Mouse (Mus musculus) heart, postnatal 0 days (tissue): Measurements from ENCODE around the gene Cdh22. TPM values are rescaled to one million over a fixed set of nuclear protein-coding genes. Genes with fewer than 3 reads are reported as not detected.

ENCODE experiments used
- ATAC-seq: fragments of 200-750 bp; cut with Nextera tagmentation; 2 replicates; pipeline ENCODE4 v1.8.0; 2017; ENCODE audit warnings: low read depth, moderate number of reproducible peaks, moderate library complexity; ENCODE audit not compliant: insufficient read depth
- DNase-seq: peaks from one replicate; pipeline ENCODE4 v3.0.0-alpha.2; 2016; ENCODE audit warnings: low spot score
- H3K27ac ChIP-seq: fragments of 300-500 bp; sonication (generic); 2 replicates; pipeline ENCODE4 v1.5.1; 2014; ENCODE audit warnings: low read depth, mild to moderate bottlenecking
- H3K27me3 ChIP-seq: fragments of 300-500 bp; sonication (generic); 2 replicates; pipeline ENCODE4 v1.6.1; 2014; ENCODE audit warnings: low read length, mixed read lengths; ENCODE audit not compliant: control insufficient read depth, insufficient read depth
- H3K36me3 ChIP-seq: fragments of 300-500 bp; sonication (generic); replicated peaks from 2 replicates; pipeline ENCODE4 v1.6.1; 2014; ENCODE audit warnings: low read length, mixed read lengths; ENCODE audit not compliant: control insufficient read depth, insufficient read depth
- H3K4me1 ChIP-seq: fragments of 300-500 bp; sonication (generic); 2 replicates; pipeline ENCODE4 v1.6.1; 2014; ENCODE audit warnings: antibody characterized with exemption; ENCODE audit not compliant: control insufficient read depth, insufficient read depth
- H3K4me2 ChIP-seq: fragments of 300-500 bp; sonication (generic); 2 replicates; pipeline ENCODE4 v1.6.1; 2014; ENCODE audit warnings: low read depth, mild to moderate bottlenecking, low read length, moderate library complexity
- H3K4me3 ChIP-seq: fragments of 300-500 bp; sonication (generic); 2 replicates; pipeline ENCODE4 v1.5.1; 2014; ENCODE audit warnings: low read depth, low read length
- H3K9ac ChIP-seq: fragments of 300-500 bp; sonication (generic); replicated peaks from 2 replicates; pipeline ENCODE4 v1.6.1; 2014; ENCODE audit warnings: low read depth, low read length, mixed read lengths
- H3K9me3 ChIP-seq: fragments of 300-500 bp; sonication (generic); replicated peaks from 2 replicates; pipeline ENCODE4 v1.6.1; 2016; ENCODE audit warnings: low read length; ENCODE audit not compliant: control insufficient read depth
- CTCF ChIP-seq: IDR thresholded peaks from 2 replicates; pipeline ENCODE4 v1.5.1; 2016; ENCODE audit warnings: antibody characterized with exemption, control low read depth, low read depth
- EP300 ChIP-seq: IDR thresholded peaks from 2 replicates; pipeline ENCODE4 v1.6.1; 2016; ENCODE audit warnings: antibody characterized with exemption, low read depth
- WGBS: fragments of 180-500 bp; shearing (Covaris S2); extraction: QIAGEN DNeasy Blood & Tissue Kit; methylation state at CpG from one replicate; pipeline ENCODE4 v1.1.7; 2014; 5-methylcytosine and 5-hydroxymethylcytosine counted together
- polyA plus RNA-seq: library from polyadenylated mRNA; unstranded; fragments of >200 nt; fragmentation: Nextera tagmentation; extraction: Ambion mirVana; gene quantifications from 2 replicates; pipeline ENCODE4 v1.2.1, GENCODE M21; 2015
- total RNA-seq: library from RNA; depleted of rRNA; stranded (reverse); fragments of >200 nt; gene quantifications from 2 replicates; pipeline ENCODE4 v1.2.3, GENCODE M21; 2014; ENCODE audit warnings: low replicate concordance

The Cdh22 gene
- total and polyA plus RNA-seq, 2 experiments from 2014 or later, result 0.04 to 0.05 TPM

DNA sequence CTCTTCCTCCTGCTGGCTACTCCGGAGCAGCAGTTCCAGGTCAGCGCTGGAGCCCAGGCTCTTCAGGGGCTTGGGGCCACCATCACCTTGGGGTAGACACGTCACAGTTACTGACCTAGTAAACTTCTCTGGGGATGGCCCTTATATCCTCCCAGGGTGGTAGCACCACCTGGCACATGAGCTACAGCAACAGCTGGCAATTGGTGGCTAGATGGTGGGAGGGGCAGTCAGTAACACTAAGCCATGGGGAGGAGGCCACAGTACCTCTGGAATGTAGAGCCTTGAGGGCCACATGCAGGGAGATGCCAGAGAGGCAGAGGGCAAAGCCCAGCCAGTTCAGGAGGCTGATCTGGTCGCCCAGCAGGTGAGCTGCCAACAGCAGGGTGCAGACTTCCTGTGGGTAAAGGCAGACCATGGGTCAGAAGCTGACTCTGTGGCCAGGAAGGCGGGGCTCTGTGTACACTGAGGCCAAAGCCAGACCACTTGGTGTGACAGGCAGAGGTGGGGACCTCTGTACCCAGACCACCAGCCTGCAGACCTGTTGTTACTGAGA, 42.6 kb upstream of the Cdh22 start:
- no peak overlapping the region for H3K9ac ChIP-seq
- H3K27ac ChIP-seq, result no peak overlapping the region
- H3K4me3 ChIP-seq, result no peak overlapping the region
- no peaks in the 10 kb centered on the region for H3K27me3 ChIP-seq
- TF ChIP-seq EP300 (no peak), CTCF (no peak)
- no peaks in the 10 kb centered on the region for H3K4me1 ChIP-seq
- ATAC-seq, result no peak
- no peak for DNase-seq
- H3K9me3 ChIP-seq, result no peaks in the 10 kb centered on the region
- no peak overlapping the region for H3K4me2 ChIP-seq
- WGBS, result 83% methylated on average over 5 of the region's 5 CpGs
- peaks cover 25% of the 10 kb centered on the region; the same call in 1 of the 2 replicates for H3K36me3 ChIP-seq

DNA sequence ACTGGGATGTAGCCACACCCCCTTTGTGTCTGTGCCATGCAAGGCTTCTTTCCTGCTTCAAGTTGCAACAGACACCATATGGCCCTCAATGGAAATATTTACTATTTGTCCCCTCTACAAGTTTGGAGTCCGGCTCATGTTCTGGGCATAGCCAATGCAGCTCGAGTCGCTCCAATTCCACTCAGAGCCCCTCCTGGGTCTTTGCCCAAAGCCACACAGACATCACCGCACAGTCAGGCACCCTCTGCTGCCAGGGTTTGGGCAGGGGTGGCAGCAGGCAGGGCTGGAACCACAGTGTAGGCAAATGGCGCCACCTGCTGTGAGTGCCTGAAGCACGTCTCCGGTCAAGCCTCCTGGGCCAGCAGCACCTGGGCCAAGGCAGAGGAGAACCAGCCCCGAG, 41.2 kb upstream of the Cdh22 start:
- H3K9ac ChIP-seq, result no peak overlapping the region
- no peak overlapping the region for H3K4me3 ChIP-seq
- no peak overlapping the region for H3K27ac ChIP-seq
- no peaks in the 10 kb centered on the region for H3K9me3 ChIP-seq
- WGBS, result 26% methylated on average over 8 of the region's 8 CpGs
- ATAC-seq (peak; percentile 57; the same call in 1 of the 2 replicates), DNase-seq (peak; percentile 54)
- no peak for TF ChIP-seq EP300
- peak; percentile 85 for TF ChIP-seq CTCF
- H3K36me3 ChIP-seq, result peaks cover 18% of the 10 kb centered on the region; the same call in 1 of the 2 replicates
- H3K27me3 ChIP-seq, result no peaks in the 10 kb centered on the region
- H3K4me2 ChIP-seq, result no peak overlapping the region
- no peaks in the 10 kb centered on the region for H3K4me1 ChIP-seq

DNA sequence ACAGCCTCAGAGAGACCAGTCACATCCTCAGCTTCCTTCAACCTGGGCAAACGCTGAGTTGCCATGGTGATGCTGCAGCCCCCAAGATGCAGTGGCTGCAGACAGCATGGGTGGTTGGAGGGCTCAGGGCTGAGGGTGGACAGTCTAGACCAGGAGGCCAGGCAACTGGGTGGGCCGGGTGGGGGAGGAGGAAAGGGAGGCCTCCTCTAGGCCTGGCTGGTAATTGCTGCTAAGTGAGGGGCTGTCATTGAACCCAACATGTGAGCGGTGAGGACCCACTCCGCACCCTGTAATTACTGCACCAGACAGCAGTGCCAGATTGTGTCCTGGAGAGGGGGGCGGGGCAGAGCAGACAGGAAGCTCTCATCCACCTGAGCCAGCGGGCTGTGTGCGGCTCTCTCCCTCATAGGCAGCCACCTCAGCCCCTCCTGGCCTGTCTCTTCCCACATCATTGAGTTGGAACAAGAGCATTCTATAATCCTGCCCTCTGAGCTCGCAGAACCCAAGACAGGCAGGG, 40.5 kb upstream of the Cdh22 start:
- H3K27me3 ChIP-seq, result no peaks in the 10 kb centered on the region
- H3K4me2 ChIP-seq, result no peak overlapping the region
- DNase-seq (no peak), ATAC-seq (no peak)
- no peaks in the 10 kb centered on the region for H3K4me1 ChIP-seq
- no peak for TF ChIP-seq CTCF
- TF ChIP-seq EP300, result no peak
- peaks cover 14% of the 10 kb centered on the region; the same call in 1 of the 2 replicates for H3K36me3 ChIP-seq
- no peak overlapping the region for H3K27ac ChIP-seq
- 75% methylated on average over 7 of the region's 8 CpGs for WGBS
- no peaks in the 10 kb centered on the region for H3K9me3 ChIP-seq
- no peak overlapping the region for H3K4me3 ChIP-seq
- no peak overlapping the region for H3K9ac ChIP-seq

DNA sequence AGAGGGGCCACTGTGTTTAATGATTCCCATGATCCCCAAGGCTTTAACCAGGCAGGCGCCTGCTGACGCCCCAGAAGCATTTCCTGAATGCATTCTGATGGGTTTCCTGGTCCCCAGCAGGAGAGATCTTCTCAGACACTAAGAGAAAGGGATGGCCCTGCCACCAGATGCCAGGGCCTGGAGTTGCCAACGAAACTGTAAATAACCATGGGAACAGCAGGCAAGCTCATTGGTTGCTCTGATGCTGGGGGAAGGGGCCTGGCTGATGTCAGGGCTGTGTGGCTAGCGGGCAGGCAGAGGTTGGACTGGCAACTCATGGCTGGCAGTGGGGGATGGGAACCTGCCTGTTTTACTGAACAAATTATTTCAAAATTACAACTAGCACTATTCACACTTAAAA, 38.9 kb upstream of the Cdh22 start:
- 0 out of 2 replicates have a peak, but pooled peaks cover 6% of the 10 kb centered on the region for H3K27me3 ChIP-seq
- peaks cover 14% of the 10 kb centered on the region; the same call in 1 of the 2 replicates for H3K36me3 ChIP-seq
- H3K4me2 ChIP-seq, result no peak overlapping the region
- WGBS, result 43% methylated on average over 4 of the region's 4 CpGs
- ATAC-seq (no peak), DNase-seq (no peak)
- no peak overlapping the region for H3K4me3 ChIP-seq
- no peaks in the 10 kb centered on the region for H3K9me3 ChIP-seq
- no peaks in the 10 kb centered on the region for H3K4me1 ChIP-seq
- no peak overlapping the region for H3K27ac ChIP-seq
- no peak overlapping the region for H3K9ac ChIP-seq
- TF ChIP-seq EP300, result no peak
- no peak for TF ChIP-seq CTCF

DNA sequence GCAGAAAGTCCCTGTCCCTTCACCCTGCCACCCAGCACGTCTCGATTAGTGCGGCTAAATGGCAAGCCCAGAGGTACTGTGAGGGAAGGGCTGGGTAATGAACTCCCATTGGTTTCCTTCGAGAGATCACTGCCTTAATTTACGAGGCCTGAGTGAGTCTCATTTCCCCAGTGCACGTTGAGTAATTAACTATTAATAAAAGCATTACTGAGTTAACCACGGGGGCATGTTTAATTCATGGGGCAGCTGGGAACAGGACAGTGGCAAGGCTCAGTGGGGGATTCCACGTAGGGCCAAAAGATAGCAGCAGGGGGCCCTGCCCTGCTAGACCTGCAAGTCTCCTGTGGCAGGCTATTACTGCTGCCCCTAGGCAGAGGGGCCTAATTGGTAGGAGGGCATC, 36.7 kb upstream of the Cdh22 start:
- H3K36me3 ChIP-seq, result no peaks in the 10 kb centered on the region
- no peaks in the 10 kb centered on the region for H3K9me3 ChIP-seq
- no peak overlapping the region for H3K9ac ChIP-seq
- no peak for TF ChIP-seq CTCF
- TF ChIP-seq EP300, result no peak
- peaks cover 19% of the 10 kb centered on the region for H3K27me3 ChIP-seq
- H3K27ac ChIP-seq, result no peak overlapping the region
- H3K4me2 ChIP-seq, result no peak overlapping the region
- no peak for ATAC-seq
- no peaks in the 10 kb centered on the region for H3K4me1 ChIP-seq
- no peak for DNase-seq
- WGBS, result 18% methylated on average over 8 of the region's 8 CpGs
- H3K4me3 ChIP-seq, result no peak overlapping the region

DNA sequence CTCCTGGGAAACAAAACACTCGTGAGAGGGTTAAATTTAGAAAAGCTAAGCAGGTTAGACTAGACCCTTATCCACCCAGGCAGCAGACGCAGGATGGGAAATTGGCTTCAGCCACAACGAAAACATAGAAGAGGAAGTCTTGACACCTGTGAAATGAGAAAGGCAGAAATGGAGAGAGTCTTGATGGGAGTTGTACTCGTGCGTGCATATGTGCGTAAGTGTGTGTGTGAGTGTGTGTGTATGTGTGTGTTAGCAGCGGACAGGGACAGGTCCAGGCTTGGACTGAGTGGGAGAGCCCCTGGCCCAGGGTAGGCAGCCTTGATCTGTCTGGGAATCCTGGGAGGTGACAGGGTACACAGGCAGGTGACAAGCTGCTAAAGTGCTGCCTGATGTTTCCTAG, 36.2 kb upstream of the Cdh22 start:
- TF ChIP-seq EP300, result no peak
- TF ChIP-seq CTCF, result no peak
- H3K27me3 ChIP-seq, result peaks cover 21% of the 10 kb centered on the region
- H3K4me1 ChIP-seq, result no peaks in the 10 kb centered on the region
- H3K9ac ChIP-seq, result no peak overlapping the region
- DNase-seq (no peak), ATAC-seq (no peak)
- H3K4me3 ChIP-seq, result no peak overlapping the region
- 17% methylated on average over 7 of the region's 7 CpGs for WGBS
- no peaks in the 10 kb centered on the region for H3K36me3 ChIP-seq
- H3K4me2 ChIP-seq, result no peak overlapping the region
- H3K9me3 ChIP-seq, result no peaks in the 10 kb centered on the region
- H3K27ac ChIP-seq, result no peak overlapping the region
